Mouse (Mus musculus): ENCODE results near the gene Bpifa5.
"Not testable (repeated sequence)": the region's sequence is repeated elsewhere in the genome, so short reads cannot be mapped to it uniquely, and the experiment has no call there.

Gene Bpifa5

DNA sequence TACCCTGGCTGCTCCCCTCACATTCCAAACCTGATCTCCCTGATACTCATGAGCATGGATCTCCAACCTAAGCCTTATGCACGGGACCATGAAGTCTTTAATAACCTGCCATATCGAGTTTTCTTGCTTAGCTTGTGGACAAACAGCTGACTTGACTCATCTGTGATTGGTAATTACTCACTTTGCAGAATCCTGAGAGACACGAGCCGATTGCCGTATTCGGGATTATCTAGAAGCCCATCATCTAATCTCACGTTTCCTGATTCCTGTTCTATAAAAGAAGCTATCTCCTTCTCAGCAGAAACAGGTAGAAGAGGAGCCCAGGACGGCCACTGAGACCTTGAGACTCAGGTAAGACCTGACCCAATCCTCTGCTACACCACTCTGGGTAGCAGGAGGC lies at the start of gene Bpifa5:
Bpifa5 (plus strand) TSS at position 301 of the 400 bp plus-strand sequence.
- DNase-seq, result no peak

DNA sequence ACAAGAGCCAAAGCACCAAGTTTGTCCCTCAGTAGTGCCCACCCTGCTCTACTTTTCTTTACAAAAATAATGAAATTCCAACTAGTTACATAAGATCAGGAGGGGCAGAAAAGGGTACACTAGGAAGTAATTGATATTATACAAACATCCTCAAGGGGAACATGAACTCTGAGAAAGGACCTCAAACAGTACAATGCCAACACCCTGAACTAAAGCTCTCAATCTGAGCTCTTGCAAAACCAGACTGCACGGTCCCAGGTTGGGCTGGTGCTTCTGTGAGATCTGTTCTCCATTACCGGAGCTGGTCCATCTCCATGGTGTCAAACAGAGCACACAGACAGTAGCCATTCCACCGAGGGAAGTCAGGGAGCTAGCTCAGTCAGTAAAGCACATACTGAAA lies 45.0 kb upstream of the Bpifa5 start:
- no peak for DNase-seq

DNA sequence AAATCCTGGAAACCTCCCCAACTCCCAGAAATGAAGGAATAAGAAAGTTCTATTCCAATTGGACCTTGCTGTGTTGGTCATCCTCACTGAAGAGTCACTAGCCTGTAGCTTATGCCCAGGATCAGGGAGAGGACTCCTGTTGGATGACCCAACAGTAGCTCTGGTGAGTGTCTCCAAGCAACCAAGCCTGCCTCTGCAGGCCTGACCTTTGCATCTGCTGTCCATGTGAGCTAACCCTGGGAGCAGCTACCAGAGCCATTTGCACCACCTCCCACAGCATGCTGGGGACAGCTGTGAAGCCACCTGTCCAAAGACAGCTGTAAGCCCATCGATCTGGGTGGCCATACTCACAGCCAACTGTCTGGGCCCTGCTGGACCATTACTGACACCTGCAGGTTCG lies 32.3 kb upstream of the Bpifa5 start, which contains the start of gene Bpifa3:
Bpifa3 (plus strand) TSS at position 217 of the 400 bp plus-strand sequence.
- DNase-seq, result no peak

DNA sequence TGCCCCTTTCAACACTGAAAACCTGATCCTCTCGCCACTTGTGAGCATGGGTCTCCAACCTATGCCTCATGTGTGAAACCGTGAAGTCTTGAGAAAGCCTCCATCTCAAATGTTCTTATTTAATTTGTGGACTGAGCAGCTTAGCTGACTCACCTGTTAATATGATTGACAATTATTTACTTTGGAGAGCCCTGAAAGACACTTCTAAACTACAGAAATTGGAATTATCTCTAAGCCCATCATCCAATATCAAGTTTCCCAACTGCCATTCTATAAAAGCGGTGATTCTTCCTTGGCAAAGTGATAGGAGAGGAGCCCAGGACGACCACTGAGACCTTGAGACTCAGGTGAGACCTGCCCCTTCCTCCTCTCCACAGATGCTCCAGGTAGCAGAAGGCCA lies 19.8 kb upstream of the Bpifa5 start, which contains the start of gene Bpifa1:
Bpifa1 (plus strand) TSS at position 301 of the 400 bp plus-strand sequence.
- DNase-seq, result no peak

DNA sequence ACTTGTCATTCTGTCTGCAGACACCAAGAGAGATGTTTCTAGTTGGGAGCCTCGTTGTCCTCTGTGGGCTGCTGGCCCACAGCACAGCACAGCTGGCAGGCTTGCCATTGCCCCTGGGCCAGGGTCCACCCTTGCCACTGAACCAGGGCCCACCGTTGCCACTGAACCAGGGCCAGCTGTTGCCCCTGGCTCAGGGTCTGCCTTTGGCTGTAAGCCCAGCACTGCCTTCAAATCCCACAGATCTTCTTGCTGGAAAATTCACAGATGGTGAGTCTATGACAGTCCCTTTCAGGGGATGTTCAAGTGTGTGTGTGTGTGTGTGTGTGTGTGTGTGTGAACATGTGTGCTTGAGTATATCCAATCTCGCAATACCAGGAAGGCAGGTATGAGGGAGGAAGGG lies 18.7 kb upstream of the Bpifa5 start:
- no peak for DNase-seq

DNA sequence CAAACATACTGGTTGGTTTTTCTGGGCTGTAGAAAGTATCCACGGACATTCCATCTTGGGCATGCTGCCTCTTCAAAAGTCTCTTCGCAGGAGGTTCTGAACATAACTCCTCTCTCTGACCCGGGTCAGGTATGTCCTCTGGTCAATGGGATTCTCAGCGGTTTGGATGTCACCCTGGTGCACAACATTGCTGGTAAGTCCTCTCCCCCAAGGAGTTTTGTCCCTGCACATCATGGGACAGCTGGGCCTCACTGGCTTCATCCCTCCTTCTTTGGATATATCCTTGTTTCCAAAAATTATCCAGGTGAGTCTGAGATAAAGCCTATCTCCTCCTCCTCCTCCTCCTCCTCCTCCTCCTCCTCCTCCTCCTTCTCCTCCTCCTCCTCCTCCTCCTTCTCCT lies 14.9 kb upstream of the Bpifa5 start:
- no peak for DNase-seq

DNA sequence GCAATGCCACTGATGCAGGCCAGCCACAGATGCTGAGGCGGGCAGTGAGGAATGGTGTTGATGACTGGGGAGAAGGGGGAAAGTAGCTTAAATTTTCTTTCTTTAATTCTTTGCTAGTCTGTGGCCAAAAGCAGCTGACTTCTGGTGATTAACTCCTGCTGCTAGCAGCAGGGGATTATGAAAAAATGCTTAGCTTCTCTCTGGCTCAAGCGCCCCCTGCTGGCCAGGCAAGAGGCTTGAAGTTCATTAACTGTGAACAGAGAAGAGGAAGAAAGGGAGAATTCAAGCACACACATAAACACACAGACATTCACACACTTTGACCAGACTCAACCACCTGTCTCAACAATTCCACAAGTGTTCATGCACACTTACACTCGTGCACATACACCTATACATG lies 4.0 kb upstream of the Bpifa5 start:
- no peak for DNase-seq

DNA sequence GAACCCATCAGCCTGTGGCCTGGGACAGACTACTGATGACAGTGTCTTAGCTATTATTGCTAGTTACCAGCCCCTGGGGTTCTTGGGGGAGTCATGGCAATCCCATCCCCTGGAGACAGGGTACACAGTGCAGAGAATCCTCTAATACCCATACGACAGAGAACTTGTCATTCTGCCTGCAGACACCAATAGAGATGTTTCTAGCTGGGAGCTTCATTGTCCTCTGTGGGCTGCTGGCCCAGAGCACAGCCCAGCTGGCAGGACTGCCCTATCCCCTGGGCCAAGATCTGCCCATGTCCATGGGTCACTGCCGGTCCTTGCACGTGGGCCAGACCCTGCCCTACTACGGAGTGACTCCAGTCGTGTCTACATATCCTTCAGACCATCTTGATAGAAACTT lies 899 bp downstream of the Bpifa5 start:
- DNase-seq, result peak; percentile 24

DNA sequence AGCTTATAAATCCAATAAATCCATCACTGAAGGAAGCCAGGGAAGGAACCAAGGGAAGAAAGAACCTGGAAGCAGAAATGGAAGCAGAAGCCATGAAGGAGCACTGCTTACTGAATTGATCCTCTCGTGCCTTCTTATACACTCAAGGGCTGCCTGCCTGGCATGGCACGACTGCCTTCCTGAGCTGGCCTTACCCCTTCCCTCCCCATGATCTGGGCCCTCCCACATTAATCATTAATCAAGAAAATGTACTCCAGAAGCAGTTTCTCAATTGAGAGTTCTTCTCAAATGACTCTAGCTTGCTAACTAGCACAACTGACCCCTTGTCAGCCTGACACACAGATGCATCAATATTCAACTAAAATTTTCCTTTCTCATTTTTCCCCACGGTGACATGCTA lies 6.8 kb downstream of the Bpifa5 start:
- no peak for DNase-seq

DNA sequence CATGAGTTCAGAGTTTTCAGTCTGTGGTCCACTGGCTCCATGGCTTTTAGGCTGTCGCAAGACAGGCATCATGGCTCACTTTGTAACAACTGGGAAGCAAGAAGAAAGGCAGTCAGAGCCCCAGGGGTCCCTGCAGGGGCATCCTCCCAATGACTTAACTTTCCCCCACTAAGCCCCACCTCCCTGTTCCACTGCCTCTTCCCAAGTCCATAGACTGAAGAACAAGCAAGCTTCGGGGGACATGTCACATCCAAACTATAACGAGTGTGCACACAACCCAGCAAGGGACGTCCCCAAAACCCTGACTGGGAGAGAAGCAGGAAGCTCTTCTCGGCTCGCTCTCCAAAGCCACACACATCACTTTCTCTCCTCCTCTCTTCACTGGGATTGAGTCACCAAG lies 9.2 kb downstream of the Bpifa5 start:
- DNase-seq, result no peak

DNA sequence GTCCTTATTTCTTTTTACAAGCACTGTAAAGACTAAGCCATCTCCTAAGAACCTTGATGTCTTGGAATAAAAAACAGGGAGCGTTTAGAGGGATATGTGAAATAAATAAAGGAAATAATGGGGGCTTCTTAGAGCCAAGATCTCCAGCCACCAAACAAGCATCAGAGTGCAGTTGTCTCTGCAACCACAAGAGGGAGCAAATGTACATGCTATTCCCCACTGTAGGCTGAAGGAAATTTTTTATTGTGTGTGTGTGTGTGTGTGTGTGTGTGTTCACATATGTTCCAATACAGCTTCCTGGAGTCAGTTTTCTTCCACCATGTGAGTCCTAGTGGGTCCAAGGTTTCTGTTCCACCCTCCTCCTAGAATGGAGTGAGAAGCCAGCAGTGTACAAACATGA lies 10.9 kb downstream of the Bpifa5 start:
- DNase-seq, result no peak

DNA sequence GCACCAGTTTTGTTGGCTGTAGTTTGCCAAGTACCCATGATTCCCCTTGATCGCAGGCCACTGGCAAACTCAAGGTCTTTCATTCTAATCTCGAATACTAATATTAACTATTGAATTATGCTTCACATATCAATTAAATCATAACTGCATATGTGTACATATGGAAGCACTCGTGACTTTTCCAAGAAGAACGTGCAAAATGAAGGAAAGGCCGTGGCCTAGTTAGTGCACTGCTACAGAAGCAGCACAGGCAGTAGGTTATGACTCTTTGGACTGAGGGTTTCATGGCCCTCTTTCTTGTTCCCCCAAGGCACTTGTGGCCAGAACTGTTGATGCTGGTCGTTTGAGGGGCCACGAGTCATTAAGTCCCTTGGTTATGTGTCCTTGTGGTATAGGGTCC lies 19.5 kb downstream of the Bpifa5 start:
- DNase-seq, result not testable (repeated sequence)

DNA sequence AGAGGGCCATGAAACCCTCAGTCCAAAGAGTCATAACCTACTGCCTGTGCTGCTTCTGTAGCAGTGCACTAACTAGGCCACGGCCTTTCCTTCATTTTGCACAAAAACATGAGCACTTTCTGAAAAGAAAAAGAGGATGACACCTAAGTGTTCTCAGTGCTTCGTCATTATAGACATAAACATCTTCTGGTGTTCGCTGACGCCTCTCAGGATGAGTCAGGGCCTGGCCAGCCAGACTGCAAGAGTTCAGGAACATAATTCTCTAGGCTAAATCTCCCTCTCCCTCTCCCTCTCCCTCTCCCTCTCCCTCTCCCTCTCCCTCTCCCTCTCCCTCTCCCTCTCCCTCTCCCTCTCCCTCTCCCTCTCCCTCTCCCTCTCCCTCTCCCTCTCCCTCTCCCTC lies 20.7 kb downstream of the Bpifa5 start:
- not testable (repeated sequence) for DNase-seq

DNA sequence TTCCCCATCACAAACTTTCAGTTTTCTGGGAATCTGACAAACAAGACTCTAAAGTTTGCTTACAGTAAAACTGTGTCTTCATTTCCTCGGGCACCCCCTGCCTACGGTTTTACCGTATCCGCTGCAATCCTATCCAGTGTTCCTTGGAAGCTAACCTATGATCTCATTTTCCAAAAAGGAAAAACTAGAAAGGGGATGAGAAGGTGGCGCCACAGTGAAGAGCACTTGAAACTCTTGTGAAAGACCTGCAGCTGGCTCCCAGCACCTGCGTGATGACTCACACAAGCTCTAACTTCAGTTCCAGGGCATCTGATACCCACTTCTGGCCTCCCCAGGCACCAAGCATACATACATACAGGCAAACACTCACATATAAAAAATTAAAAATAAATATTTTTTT lies 22.9 kb downstream of the Bpifa5 start:
- no peak for DNase-seq

DNA sequence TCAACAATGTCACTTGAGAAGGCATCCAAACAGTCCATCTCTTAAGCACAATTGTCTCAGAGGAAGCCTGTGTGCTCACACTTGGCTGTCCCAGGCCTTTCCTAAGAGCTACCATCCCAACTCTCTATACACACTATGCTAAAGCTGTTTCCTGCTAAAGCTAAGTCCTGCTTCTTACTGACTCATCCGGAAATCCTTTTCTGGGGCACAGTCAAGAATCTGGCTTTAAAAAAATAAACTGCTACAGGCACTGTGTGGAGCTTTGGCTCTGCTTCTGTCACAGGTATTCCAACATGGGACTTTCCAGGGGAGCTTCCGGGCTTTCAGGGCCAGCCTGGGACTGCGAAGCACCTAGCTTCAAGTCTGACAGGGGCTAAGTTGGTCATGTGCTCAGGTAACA lies 23.3 kb downstream of the Bpifa5 start:
- no peak for DNase-seq

DNA sequence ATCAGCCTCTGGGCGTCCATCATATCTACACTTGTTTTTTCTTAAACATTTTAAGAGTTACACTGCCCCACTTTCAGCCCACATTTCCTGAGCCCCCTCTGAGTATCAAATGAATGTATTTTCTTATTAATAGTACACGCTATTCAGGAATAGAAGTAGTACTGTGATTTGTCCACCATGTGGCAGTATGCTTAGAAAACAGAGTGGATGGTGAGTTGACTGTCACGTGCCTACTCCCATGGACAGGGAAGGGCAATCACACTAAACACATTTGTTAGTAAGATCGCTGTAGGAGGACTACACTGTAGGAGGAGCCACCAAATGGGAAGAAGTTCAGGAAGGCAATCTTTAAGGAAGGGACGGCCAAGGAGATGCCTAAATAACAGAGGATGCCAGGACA lies 25.1 kb downstream of the Bpifa5 start:
- no peak for DNase-seq

DNA sequence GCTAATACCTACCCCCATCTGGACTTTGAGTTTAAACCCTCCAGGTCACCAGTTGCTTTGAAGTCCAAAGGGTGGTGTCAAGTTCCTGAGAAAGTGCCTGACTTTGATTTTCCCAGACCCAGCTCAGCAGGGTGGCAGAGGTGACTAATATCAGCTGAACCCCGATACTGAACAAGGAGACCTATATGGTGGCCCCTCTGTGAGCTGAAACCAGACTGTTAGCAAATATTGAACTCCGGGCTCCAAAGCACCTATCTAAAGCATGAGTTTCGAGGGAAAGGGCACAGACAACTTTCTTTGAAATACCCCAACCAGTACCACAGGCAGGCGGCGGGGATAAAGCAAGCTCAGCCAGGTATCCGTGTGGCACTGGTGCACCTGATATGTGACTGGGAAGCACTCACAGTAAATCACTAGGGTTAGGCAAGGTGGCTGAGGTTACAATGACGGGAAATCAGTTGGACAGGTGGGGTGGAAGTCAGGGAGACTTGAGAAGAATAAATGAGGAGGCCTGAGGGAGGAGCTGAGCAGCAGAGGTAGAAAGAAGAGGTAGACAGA lies 27.5 kb downstream of the Bpifa5 start:
- DNase-seq, result no peak

DNA sequence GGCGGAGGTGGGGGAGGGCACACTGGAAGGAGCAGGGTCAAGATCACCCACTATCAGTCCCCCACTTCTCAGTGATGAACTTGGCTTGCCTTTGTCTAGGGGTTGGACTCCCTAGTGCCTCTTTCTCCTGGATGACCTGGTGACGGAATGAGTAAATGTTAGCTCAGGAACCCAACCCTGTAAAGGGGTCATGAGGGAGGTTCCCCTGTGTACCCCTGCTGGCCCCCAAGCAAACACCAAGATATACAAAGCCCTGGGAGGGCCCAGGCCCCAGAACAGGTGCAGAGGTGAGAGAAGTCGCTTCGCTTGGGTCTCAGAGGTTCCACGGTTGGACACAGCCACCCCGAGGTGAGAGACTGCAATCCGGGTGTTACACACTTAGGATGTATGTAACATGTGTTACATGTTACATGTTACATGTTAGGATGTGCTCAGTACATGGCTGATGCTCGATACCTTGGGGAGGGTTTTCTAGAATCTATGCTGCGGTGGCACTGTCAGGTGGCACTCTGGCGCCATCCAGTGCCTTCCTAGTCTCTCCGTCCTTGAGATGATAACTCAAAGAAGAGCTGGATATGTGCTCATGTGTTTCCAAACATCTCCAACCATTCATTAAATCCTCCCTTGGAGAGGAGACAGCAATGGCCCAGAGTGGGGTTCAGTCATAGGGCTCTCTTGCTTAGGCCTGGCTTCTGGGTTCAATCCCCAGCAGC lies 28.3 kb downstream of the Bpifa5 start, which contains the start of gene Bpifb1:
Bpifb1 (plus strand) TSS at position 273 of the 713 bp plus-strand sequence.
- DNase-seq, result no peak

DNA sequence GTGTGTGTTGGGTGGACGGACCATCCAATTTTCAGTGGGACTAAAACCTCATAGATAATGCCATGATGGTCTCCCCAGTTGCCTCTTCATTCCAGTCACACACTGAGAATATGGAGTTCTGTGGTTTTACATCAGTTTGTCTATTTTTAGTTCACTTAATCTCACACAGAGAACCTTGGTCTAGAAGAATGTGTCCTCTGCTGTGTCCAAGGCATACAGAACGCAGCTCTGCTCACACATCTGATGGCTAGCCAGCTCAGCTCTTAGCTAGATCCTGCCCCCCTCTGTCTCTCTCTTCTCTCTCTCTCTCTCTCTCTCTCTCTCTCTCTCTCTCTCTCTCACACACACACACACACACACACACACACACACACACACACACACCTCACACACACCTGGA lies 29.7 kb downstream of the Bpifa5 start:
- DNase-seq, result no peak

DNA sequence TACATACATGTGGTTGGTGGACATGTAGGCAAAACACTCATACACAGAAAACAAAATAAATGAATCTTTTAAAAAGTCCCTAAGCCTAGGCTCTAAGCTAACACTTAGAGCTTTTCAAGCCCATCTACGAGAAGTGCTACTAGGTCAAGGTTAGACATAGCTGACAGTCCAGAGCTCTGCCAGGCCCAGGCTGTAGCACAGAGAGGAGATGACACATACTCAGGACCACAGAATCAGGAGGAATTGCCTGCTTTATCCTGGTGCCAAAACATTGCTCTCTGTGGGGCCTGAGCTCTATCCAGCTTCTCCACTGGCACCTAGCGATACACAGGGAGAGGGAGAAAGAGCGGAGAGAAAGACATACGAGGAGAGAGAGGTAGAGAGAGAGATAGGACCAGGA lies 30.7 kb downstream of the Bpifa5 start:
- DNase-seq, result no peak

DNA sequence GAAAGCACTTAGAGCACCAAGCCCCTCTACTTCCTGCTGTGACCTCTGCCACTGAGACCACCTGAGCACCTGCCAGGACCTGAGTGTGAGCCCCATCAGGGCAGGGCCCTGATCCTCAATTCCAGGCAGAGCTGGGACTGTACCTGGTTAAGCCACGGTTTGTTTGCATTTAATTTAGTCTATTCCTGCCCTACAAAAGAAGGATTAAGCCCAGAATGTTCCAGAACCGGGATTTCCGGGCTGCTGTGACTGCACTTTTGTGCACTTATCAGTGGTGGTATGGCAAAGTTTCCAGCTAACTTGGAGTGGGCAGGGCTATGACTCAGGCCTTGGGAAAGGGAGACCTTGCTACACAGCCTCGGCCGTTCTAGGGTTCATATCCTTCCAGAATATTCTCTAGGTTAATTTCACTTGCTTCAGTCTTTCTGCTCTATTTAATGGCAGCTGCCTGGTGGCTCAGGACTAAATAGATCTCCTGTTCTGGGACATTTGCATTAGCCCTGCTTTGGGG lies 31.6 kb downstream of the Bpifa5 start:
- no peak for DNase-seq

DNA sequence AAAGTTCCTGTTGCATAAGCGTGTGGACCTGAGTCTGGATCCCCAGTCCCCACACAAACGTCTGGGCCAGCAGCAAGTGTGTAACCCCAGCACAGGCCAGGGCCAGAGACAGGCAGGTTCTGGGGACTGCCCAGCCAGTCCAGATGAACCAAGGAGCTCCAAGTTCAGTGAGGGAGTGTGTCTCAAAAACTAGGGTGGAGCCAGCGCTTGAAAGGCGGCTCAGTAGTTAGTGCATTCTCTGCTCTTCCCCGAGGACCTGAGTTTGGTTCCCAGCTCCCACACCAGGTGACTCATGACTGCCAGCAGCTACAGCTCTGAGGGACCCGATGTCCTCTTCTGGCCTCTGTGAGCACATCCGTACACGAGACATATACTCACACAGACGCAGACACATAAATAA lies 34.6 kb downstream of the Bpifa5 start:
- no peak for DNase-seq

DNA sequence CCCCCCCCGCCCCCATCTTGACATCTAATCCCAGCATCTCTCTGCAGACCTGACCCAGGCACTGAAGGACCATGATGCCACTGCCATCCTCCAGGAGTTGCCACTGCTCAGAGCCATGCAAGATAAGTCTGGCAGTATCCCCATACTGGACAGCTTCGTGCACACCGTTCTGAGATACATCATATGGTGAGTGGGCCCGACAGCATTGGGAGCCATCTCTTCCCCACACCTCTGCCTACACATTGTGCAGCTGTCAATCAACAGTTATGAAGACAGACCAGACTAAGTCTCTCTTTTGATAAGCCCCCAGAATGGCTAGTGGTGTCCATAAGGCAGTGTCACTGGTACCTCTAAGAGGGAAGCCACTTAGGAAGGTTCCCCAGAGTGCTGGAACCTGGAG lies 42.2 kb downstream of the Bpifa5 start:
- no peak for DNase-seq

DNA sequence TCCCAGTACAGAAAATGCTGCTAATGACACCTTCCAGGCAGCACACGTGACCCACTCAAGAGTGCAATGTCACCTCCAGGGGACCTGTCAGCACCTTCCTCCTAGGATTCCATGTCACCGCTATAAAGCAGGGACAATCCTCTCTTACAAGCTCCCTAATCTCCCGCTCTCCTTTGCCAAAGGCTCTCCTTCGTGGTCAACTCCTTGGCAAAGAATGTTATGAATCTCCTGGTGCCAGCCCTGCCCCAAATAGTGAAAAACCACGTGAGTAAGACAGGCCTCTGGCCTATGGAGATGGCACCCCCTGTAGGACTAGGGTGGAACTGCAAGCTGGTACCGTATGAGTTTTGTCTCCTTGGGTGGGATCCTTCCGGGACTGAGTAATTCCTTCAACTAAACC lies 44.5 kb downstream of the Bpifa5 start:
- DNase-seq, result no peak

DNA sequence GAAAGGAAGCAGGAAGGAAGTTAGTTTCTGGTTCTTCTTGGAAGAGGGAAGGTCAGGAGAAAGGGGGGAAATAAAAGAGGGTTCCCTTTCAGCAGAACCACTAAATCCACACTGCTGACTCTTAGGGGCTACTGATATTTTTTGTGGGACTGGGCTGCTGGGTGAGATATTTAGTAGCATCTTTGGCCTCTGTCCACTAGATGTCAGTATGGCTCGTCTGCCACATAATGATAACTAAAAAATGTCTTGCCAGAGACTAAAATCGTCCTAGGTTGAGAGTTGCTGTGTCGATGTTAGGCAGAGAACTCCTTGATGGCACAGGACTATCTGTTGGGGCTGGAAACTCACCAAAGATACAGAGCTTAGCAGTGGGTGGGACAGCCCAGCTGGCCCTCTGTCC lies 46.7 kb downstream of the Bpifa5 start:
- DNase-seq, result no peak
